Mouse (Mus musculus) intestine, embryonic 14.5 days (tissue): ENCODE results near the gene Kat7. TPM values are rescaled to one million over a fixed set of nuclear protein-coding genes. Genes with fewer than 3 reads are reported as not detected.

Experiments
- ATAC-seq: fragments of 200-750 bp; cut with Nextera tagmentation; replicated peaks from 2 replicates; pipeline ENCODE4 v1.8.0; 2017; ENCODE audit warnings: low read depth, moderate number of reproducible peaks, moderate TSS enrichment, moderate library complexity; ENCODE audit not compliant: low FRiP score, low TSS enrichment
- DNase-seq: peaks from one replicate; pipeline ENCODE4 v3.0.0-alpha.2; 2018; ENCODE audit warnings: low spot score
- H3K27ac ChIP-seq: fragments of 300-500 bp; sonication (generic); 2 replicates; pipeline ENCODE4 v1.5.1; 2014; ENCODE audit warnings: low read depth, mild to moderate bottlenecking, control low read depth
- H3K27me3 ChIP-seq: fragments of 300-500 bp; sonication (generic); replicated peaks from 2 replicates; pipeline ENCODE4 v1.6.1; 2014; ENCODE audit warnings: low read length, control low read depth; ENCODE audit not compliant: control insufficient read depth, insufficient read depth
- H3K36me3 ChIP-seq: fragments of 300-500 bp; sonication (generic); 2 replicates; pipeline ENCODE4 v1.6.1; 2014; ENCODE audit warnings: low read length, control low read depth; ENCODE audit not compliant: control insufficient read depth, insufficient read depth
- H3K4me1 ChIP-seq: fragments of 300-500 bp; sonication (generic); replicated peaks from 2 replicates; pipeline ENCODE4 v1.6.1; 2014; ENCODE audit warnings: low read length, control low read depth, mixed read lengths; ENCODE audit not compliant: control insufficient read depth, insufficient read depth
- H3K4me2 ChIP-seq: fragments of 300-500 bp; sonication (generic); 2 replicates; pipeline ENCODE4 v1.6.1; 2014; ENCODE audit warnings: low read length
- H3K4me3 ChIP-seq: fragments of 300-500 bp; sonication (generic); 2 replicates; pipeline ENCODE4 v1.5.1; 2014; ENCODE audit warnings: low read depth, low read length, control low read depth, mixed read lengths
- H3K9ac ChIP-seq: fragments of 300-500 bp; sonication (generic); 2 replicates; pipeline ENCODE4 v1.6.1; 2014; ENCODE audit warnings: mild to moderate bottlenecking, low read length
- H3K9me3 ChIP-seq: fragments of 300-500 bp; sonication (generic); 2 replicates; pipeline ENCODE4 v1.6.1; 2016; ENCODE audit warnings: low read length, control low read depth; ENCODE audit not compliant: control insufficient read depth
- WGBS: fragments of 180-500 bp; shearing (Covaris S2); extraction: QIAGEN DNeasy Blood & Tissue Kit; methylation state at CpG from one replicate; pipeline ENCODE4 v1.1.7; 2014; 5-methylcytosine and 5-hydroxymethylcytosine counted together
- polyA plus RNA-seq: library from polyadenylated mRNA; unstranded; fragments of >200 nt; fragmentation: Nextera tagmentation; extraction: Ambion mirVana; gene quantifications from 2 replicates; pipeline ENCODE4 v1.2.1, GENCODE M21; 2014

Gene Kat7
- polyA plus RNA-seq, 1 experiment from 2014 or later = 68.7 TPM

DNA sequence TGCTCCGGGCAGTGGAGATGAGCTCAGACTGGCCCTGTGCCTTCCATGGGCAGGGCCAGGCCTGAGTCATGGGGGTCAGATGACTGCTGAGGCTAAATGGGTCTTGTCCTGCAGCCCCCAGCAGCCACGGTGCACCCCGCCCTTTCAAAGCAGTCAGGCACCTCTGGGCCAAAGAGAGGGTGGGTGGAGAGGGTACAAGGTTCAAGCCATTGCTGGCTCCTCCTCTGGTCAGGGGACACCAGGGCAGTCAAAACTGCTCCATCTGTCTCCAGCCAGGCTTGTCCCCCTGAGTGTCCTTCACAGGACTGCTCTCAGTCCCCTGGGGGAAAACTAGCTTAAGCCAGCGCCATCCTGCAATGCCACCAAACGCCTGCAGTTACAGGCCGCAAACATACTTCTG, 57.9 kb downstream of the Kat7 start:
- Histone ChIP-seq H3K9ac (no peak overlapping the region), H3K4me2 (no peak overlapping the region), H3K27me3 (no peaks in the 10 kb centered on the region), H3K9me3 (no peaks in the 10 kb centered on the region), H3K4me1 (no peaks in the 10 kb centered on the region), H3K4me3 (no peak overlapping the region), H3K36me3 (no peaks in the 10 kb centered on the region), H3K27ac (no peak overlapping the region)
- WGBS = 75% methylated on average over 6 of the region's 6 CpGs
- DNase-seq (no peak), ATAC-seq (no peak)

DNA sequence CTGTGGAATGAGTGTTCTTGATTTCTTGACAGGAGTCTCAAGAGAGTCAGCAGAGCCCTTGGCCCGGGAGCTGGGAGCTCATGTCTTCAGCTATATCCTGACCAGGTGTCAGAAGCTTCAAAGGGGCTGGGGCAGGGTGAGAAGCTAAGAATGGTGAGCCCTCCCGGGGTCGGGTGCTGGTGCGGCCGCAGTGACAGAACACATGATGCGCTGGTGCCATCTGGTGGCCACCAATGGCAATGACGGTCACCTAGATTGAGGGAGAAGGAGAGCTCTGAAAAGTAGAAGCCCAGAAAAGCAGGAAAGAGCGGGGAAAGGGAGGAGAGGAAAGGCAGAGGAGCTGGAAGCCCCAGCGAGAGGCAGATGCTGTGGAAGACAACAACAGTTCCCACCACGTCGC, 58.8 kb downstream of the Kat7 start:
- H3K9me3 ChIP-seq = no peaks in the 10 kb centered on the region
- no peak overlapping the region for H3K9ac ChIP-seq
- no peaks in the 10 kb centered on the region for H3K36me3 ChIP-seq
- H3K4me1 ChIP-seq = no peaks in the 10 kb centered on the region
- peak; percentile 89 for DNase-seq
- H3K27me3 ChIP-seq = no peaks in the 10 kb centered on the region
- no peak overlapping the region for H3K4me3 ChIP-seq
- no peak overlapping the region for H3K27ac ChIP-seq
- 4% methylated on average over 11 of the region's 11 CpGs for WGBS
- no peak for ATAC-seq
- H3K4me2 ChIP-seq = no peak overlapping the region

DNA sequence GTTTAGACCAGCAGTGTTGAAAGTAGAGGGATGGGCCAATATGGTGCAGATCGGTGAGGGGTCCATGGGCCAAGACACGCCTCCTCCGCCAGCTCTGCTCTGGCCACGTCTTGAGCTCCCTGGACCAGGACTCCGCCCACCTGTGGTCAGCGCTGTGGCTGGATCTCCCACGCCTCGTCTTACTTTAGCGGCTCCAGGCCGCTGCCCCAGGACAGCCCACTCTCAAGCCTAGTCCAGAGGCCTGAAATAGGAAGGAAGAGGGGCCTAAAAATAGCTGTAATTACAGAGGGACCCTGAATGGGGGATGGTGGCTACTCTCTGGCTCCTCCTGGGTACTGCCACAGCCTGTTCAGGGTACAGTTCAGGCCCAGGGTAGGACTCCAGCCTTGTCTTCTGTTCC, 59.9 kb downstream of the Kat7 start:
- no peak for ATAC-seq
- Histone ChIP-seq H3K27ac (no peak overlapping the region), H3K27me3 (no peaks in the 10 kb centered on the region), H3K4me1 (no peaks in the 10 kb centered on the region), H3K9ac (no peak overlapping the region), H3K4me3 (no peak overlapping the region), H3K9me3 (no peaks in the 10 kb centered on the region), H3K4me2 (no peak overlapping the region), H3K36me3 (no peaks in the 10 kb centered on the region)
- 50% methylated on average over 10 of the region's 10 CpGs for WGBS
- DNase-seq = no peak

DNA sequence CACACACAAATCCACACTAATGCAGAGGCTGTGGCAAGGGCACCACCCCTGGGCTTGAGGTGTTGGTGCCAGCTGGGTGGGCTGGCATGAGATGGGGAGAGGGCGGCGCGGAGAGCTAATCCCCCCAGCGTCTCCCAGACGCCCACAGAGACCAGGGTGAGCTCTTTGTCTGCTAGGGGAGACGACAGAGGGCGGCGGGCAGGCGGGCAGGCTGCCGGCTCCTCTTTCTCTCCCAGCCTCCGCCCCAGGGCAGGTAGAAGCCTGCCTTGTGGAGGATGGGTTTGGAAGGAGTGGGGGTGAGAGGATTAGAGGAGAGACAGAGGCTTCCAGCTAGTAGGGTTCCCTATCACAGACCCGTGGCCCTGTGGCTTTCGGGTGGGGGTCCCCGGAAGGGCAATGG, 63.0 kb downstream of the Kat7 start:
- DNase-seq (no peak), ATAC-seq (no peak)
- H3K4me3 ChIP-seq = no peak overlapping the region
- no peak overlapping the region for H3K27ac ChIP-seq
- 58% methylated on average over 14 of the region's 14 CpGs for WGBS
- H3K27me3 ChIP-seq = no peaks in the 10 kb centered on the region
- no peak overlapping the region for H3K9ac ChIP-seq
- no peak overlapping the region for H3K4me2 ChIP-seq
- no peaks in the 10 kb centered on the region for H3K36me3 ChIP-seq
- H3K9me3 ChIP-seq = no peaks in the 10 kb centered on the region
- no peaks in the 10 kb centered on the region for H3K4me1 ChIP-seq

DNA sequence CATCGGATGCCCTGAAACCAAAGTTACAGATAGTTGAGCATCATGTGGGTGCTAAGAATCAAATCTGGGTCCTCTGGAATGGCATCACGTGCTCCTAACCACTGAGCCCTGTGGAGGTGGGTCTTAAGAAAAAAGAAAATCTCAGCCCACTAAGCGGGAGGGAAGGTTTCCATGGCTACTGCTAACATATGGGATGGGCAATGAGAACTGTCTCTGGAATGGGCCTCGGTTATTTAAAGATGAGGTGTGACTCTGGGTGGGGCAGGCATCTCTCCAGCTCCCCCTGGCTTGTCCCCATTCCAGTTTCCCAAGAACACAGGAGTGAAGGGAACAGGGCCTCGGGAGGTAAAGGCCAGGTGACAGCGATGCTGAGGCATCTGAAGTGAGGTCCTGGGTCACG, 64.6 kb downstream of the Kat7 start:
- 61% methylated on average over 7 of the region's 7 CpGs for WGBS
- no peak overlapping the region for H3K27ac ChIP-seq
- no peak overlapping the region for H3K9ac ChIP-seq
- no peak for ATAC-seq
- H3K36me3 ChIP-seq = no peaks in the 10 kb centered on the region
- no peaks in the 10 kb centered on the region for H3K9me3 ChIP-seq
- H3K4me2 ChIP-seq = no peak overlapping the region
- H3K4me1 ChIP-seq = no peaks in the 10 kb centered on the region
- no peak overlapping the region for H3K4me3 ChIP-seq
- H3K27me3 ChIP-seq = no peaks in the 10 kb centered on the region
- DNase-seq = no peak

DNA sequence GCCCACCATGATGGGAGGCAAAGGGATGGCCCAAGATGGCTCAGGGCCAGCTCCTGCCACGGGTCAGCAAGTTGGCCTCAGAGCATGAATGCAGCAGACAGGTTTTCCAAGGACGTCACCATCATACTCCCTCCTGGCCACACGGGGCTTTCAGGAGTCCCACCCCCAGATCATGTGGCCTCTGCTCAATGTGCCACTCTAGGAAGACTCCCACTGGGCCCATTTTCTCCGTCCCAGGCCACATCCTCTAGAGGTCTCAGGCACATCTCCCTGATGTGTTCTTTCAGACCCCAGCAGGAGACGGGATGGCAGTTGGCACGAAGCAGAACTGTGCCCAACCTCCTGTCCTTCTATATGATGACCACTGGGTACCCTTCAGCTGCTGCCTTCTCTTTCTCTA, 67.4 kb downstream of the Kat7 start:
- Histone ChIP-seq H3K27me3 (no peaks in the 10 kb centered on the region), H3K9ac (no peak overlapping the region), H3K9me3 (no peaks in the 10 kb centered on the region), H3K4me1 (no peaks in the 10 kb centered on the region), H3K36me3 (no peaks in the 10 kb centered on the region), H3K4me3 (no peak overlapping the region), H3K4me2 (no peak overlapping the region), H3K27ac (no peak overlapping the region)
- WGBS = 58% methylated on average over 6 of the region's 6 CpGs
- no peak for ATAC-seq
- DNase-seq = no peak

DNA sequence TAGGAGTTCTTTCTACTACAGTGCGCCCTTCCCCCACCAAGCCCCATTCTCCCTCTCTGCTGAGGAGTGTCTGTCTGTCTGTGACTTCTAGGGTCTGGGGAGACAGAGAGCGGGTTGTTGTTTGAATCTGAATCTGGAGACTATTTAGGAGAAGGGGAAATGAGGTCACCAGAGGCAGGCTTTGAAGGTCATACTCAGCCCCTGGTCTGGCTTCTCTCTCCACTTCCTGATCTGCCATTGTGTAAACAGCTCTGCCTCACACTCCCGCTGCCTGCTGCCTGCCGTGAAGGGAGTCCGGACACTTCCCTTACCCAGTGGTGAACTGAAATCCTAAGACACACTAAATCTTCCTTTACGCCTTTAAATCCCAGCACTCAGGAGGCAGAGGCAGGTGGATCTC, 71.6 kb downstream of the Kat7 start:
- no peaks in the 10 kb centered on the region for H3K36me3 ChIP-seq
- H3K27ac ChIP-seq = no peak overlapping the region
- no peak for ATAC-seq
- H3K4me1 ChIP-seq = no peaks in the 10 kb centered on the region
- H3K27me3 ChIP-seq = no peaks in the 10 kb centered on the region
- DNase-seq = no peak
- H3K9me3 ChIP-seq = no peaks in the 10 kb centered on the region
- no peak overlapping the region for H3K4me2 ChIP-seq
- 34% methylated on average over 6 of the region's 6 CpGs for WGBS
- H3K9ac ChIP-seq = no peak overlapping the region
- no peak overlapping the region for H3K4me3 ChIP-seq

DNA sequence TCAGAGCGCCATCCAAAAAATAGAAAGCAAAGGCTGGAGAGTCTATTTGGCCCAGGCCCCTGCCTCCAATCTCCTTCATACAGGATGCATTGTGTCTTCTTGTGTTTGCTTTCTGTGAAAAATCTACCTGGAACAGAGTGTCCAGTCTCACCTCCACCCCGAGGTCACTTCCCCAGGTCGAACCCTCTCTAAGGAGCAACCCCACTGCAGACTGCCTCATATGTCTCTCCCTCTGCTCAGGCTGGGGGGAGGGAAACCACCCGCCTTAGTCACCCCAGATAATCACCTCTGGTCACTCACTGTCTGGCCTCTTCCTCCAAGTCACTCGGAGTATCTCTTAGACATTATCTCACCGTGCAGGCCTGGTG, 77.7 kb downstream of the Kat7 start:
- Histone ChIP-seq H3K4me1 (no peaks in the 10 kb centered on the region), H3K4me3 (no peak overlapping the region), H3K9ac (no peak overlapping the region), H3K27me3 (no peaks in the 10 kb centered on the region), H3K27ac (no peak overlapping the region), H3K4me2 (peak overlapping the region; percentile 30), H3K36me3 (no peaks in the 10 kb centered on the region), H3K9me3 (no peaks in the 10 kb centered on the region)
- DNase-seq (no peak), ATAC-seq (peak; percentile 25; the same call in 1 of the 2 replicates)
- WGBS = 33% methylated on average over 6 of the region's 6 CpGs

DNA sequence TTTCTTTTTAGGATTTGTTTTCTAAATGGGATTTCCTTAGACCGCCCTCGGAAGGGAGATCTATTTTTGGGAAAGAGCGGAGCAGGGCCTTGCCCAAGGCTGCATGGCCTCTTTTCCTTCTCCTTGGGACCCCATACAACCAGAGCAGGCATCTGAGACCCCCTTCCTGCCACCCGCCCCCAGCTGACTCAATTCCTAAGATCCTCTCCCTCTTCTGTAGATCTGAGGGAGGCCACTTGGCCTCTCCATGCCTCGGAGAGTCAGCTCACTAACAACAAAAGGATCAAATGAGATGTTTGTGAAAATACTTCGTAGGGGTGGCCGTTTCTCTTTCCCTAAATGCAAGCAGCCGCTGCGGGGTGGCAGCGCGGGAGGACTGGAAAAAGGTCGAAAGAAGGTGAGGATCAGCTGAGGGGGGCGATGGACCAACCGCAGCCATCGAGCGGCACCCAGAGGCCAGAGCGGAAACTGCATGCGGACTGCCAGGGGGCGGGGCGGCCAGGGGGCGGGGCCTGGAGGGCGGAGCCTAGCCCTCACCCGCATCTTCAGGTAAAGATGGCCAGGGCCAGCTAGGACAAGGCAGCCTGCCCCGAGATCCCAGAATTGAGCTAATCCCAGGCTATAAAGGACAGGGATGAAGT, 78.2 kb downstream of the Kat7 start:
- ATAC-seq (peak; percentile 69; the same call in 1 of the 2 replicates), DNase-seq (peak; percentile 97)
- Histone ChIP-seq H3K4me3 (peak overlapping the region; percentile 4; the same call in 1 of the 2 replicates), H3K4me2 (peak overlapping the region; percentile 30), H3K27me3 (no peaks in the 10 kb centered on the region), H3K27ac (no peak overlapping the region), H3K4me1 (no peaks in the 10 kb centered on the region), H3K9ac (no peak overlapping the region), H3K9me3 (no peaks in the 10 kb centered on the region), H3K36me3 (no peaks in the 10 kb centered on the region)
- 11% methylated on average over 24 of the region's 24 CpGs for WGBS
